Mouse (Mus musculus) heart, embryonic 13.5 days (tissue): Measurements from ENCODE around the gene Dnaja2. TPM values are rescaled to one million over a fixed set of nuclear protein-coding genes. Genes with fewer than 3 reads are reported as not detected.

ENCODE experiments used
- ATAC-seq: fragments of 200-750 bp; cut with Nextera tagmentation; 2 replicates; pipeline ENCODE4 v1.8.0; 2017; ENCODE audit warnings: moderate TSS enrichment; ENCODE audit not compliant: insufficient number of reproducible peaks, low FRiP score, low TSS enrichment; ENCODE audit errors: extremely low read depth
- H3K27ac ChIP-seq: fragments of 300-500 bp; sonication (generic); replicated peaks from 2 replicates; pipeline ENCODE4 v1.5.1; 2015; ENCODE audit warnings: moderate library complexity, mild to moderate bottlenecking, inconsistent platforms
- H3K27me3 ChIP-seq: fragments of 300-500 bp; sonication (generic); replicated peaks from 2 replicates; pipeline ENCODE4 v1.6.1; 2015; ENCODE audit warnings: mild to moderate bottlenecking, inconsistent platforms
- H3K36me3 ChIP-seq: fragments of 300-500 bp; sonication (generic); 2 replicates; pipeline ENCODE4 v1.6.1; 2015; ENCODE audit warnings: mild to moderate bottlenecking, inconsistent platforms
- H3K4me1 ChIP-seq: fragments of 300-500 bp; sonication (generic); 2 replicates; pipeline ENCODE4 v1.6.1; 2015; ENCODE audit warnings: inconsistent platforms
- H3K4me2 ChIP-seq: fragments of 300-500 bp; sonication (generic); 2 replicates; pipeline ENCODE4 v1.6.1; 2015; ENCODE audit warnings: inconsistent platforms, mild to moderate bottlenecking, moderate library complexity
- H3K4me3 ChIP-seq: fragments of 300-500 bp; sonication (generic); 2 replicates; pipeline ENCODE4 v1.5.1; 2015; ENCODE audit warnings: moderate library complexity, mild to moderate bottlenecking, inconsistent platforms
- H3K9ac ChIP-seq: fragments of 300-500 bp; sonication (generic); 2 replicates; pipeline ENCODE4 v1.6.1; 2015; ENCODE audit warnings: inconsistent platforms, mild to moderate bottlenecking, moderate library complexity
- H3K9me3 ChIP-seq: fragments of 300-500 bp; sonication (generic); 2 replicates; pipeline ENCODE4 v1.6.1; 2016; ENCODE audit warnings: inconsistent platforms
- WGBS: fragments of 180-500 bp; shearing (Covaris S2); methylation state at CpG from one replicate; pipeline ENCODE4 v1.1.7; 2015; ENCODE audit warnings: mixed read lengths; 5-methylcytosine and 5-hydroxymethylcytosine counted together
- polyA plus RNA-seq: library from polyadenylated mRNA; unstranded; fragments of >200 nt; fragmentation: Nextera tagmentation; extraction: Ambion mirVana; gene quantifications from 2 replicates; pipeline ENCODE4 v1.2.1, GENCODE M21; 2015

The Dnaja2 gene
- polyA plus RNA-seq, 1 experiment from 2014 or later = 126 TPM

- H3K27me3 ChIP-seq = no peaks in the 10 kb centered on the region
- no peak overlapping the region for H3K4me2 ChIP-seq
- H3K36me3 ChIP-seq = no peaks in the 10 kb centered on the region
- no peak for ATAC-seq
- 61% methylated on average over 2 of the region's 2 CpGs for WGBS
- H3K4me1 ChIP-seq = peaks cover 7% of the 10 kb centered on the region; the same call in 1 of the 2 replicates
- peak overlapping the region; percentile 12; the same call in 1 of the 2 replicates for H3K27ac ChIP-seq
- H3K9me3 ChIP-seq = no peaks in the 10 kb centered on the region
- H3K9ac ChIP-seq = 0 out of 2 replicates have a peak overlapping the region, but pooled peaks have one; percentile 44
- no peak overlapping the region for H3K4me3 ChIP-seq
Measured at GRCm38 (mm10) chr8:85588596-85588995, 33.5 kb upstream of the Dnaja2 start.

GRCm38 (mm10) chr8:85577666-85578065 lies 22.5 kb upstream of the Dnaja2 start:
- H3K4me2 ChIP-seq = no peak overlapping the region
- H3K36me3 ChIP-seq = no peaks in the 10 kb centered on the region
- no peaks in the 10 kb centered on the region for H3K27me3 ChIP-seq
- no peak overlapping the region for H3K9ac ChIP-seq
- ATAC-seq = no peak
- no peak overlapping the region for H3K27ac ChIP-seq
- H3K9me3 ChIP-seq = no peaks in the 10 kb centered on the region
- H3K4me3 ChIP-seq = no peak overlapping the region
- H3K4me1 ChIP-seq = no peaks in the 10 kb centered on the region
- WGBS = 87% methylated on average over 3 of the region's 3 CpGs

- H3K9me3 ChIP-seq = no peaks in the 10 kb centered on the region
- H3K4me1 ChIP-seq = no peaks in the 10 kb centered on the region
- 66% methylated on average over 2 of the region's 2 CpGs for WGBS
- H3K4me3 ChIP-seq = no peak overlapping the region
- no peaks in the 10 kb centered on the region for H3K27me3 ChIP-seq
- no peak overlapping the region for H3K9ac ChIP-seq
- H3K4me2 ChIP-seq = no peak overlapping the region
- no peaks in the 10 kb centered on the region for H3K36me3 ChIP-seq
- ATAC-seq = no peak
- H3K27ac ChIP-seq = no peak overlapping the region
Measured at GRCm38 (mm10) chr8:85573972-85574496, 18.9 kb upstream of the Dnaja2 start.

DNA sequence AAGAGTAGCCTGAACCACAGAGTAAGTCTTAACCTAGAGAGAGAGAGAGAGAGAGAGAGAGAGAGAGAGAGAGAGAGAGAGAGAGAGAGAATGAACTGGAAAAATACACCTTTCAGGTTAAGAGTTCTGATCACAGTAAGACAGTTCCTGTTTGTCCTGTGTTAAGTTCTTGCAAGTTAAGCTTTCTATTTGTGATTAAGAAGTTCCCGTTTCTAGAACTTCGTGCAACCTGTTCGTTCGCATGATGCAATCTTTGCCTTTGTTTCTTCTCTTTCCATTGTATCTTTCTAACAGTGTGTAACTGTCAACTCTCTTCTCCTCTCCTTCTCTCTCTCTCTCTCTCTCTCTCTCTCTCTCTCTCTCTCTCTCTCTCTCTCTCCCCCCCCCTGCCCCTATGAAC lies 15.3 kb upstream of the Dnaja2 start:
- Histone ChIP-seq H3K9me3 (no peaks in the 10 kb centered on the region), H3K27ac (no peak overlapping the region), H3K4me3 (no peak overlapping the region), H3K36me3 (no peaks in the 10 kb centered on the region), H3K4me1 (no peaks in the 10 kb centered on the region), H3K9ac (no peak overlapping the region), H3K27me3 (no peaks in the 10 kb centered on the region), H3K4me2 (no peak overlapping the region)
- WGBS = 71% methylated on average over 4 of the region's 4 CpGs
- no peak for ATAC-seq

- no peaks in the 10 kb centered on the region for H3K27me3 ChIP-seq
- H3K4me1 ChIP-seq = no peaks in the 10 kb centered on the region
- H3K9ac ChIP-seq = no peak overlapping the region
- H3K4me3 ChIP-seq = no peak overlapping the region
- H3K27ac ChIP-seq = no peak overlapping the region
- H3K4me2 ChIP-seq = no peak overlapping the region
- WGBS = 85% methylated on average over 2 of the region's 2 CpGs
- no peaks in the 10 kb centered on the region for H3K9me3 ChIP-seq
- no peaks in the 10 kb centered on the region for H3K36me3 ChIP-seq
- no peak for ATAC-seq
Measured at GRCm38 (mm10) chr8:85567801-85568200, 12.7 kb upstream of the Dnaja2 start.

GRCm38 (mm10) chr8:85565186-85565585 lies 10.0 kb upstream of the Dnaja2 start:
- Histone ChIP-seq H3K27ac (no peak overlapping the region), H3K4me1 (no peaks in the 10 kb centered on the region), H3K36me3 (no peaks in the 10 kb centered on the region), H3K9me3 (no peaks in the 10 kb centered on the region), H3K4me3 (no peak overlapping the region), H3K4me2 (no peak overlapping the region), H3K9ac (no peak overlapping the region), H3K27me3 (no peaks in the 10 kb centered on the region)
- WGBS = 65% methylated on average over 3 of the region's 3 CpGs
- no peak for ATAC-seq

DNA sequence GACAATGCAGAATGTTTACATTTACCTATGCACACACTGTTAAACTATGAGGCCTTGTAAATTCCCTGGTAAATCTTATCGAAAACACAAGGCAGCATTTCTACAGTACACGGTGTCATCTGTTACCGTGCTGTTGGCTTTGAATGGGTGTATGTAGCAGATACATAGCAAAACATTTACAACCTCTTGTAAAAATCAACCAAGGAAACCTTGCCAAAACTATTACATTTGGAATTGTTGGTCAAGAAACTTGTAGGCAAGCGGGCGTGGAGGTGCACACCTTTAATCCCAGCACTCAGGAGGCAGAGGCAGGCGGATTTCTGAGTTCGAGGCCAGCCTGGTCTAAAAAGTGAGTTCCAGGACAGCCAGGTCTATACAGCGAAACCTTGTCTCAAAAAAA lies 8.2 kb upstream of the Dnaja2 start:
- no peak overlapping the region for H3K27ac ChIP-seq
- H3K4me3 ChIP-seq = no peak overlapping the region
- H3K9me3 ChIP-seq = no peaks in the 10 kb centered on the region
- ATAC-seq = no peak
- H3K27me3 ChIP-seq = no peaks in the 10 kb centered on the region
- no peak overlapping the region for H3K9ac ChIP-seq
- 83% methylated on average over 8 of the region's 8 CpGs for WGBS
- no peak overlapping the region for H3K4me2 ChIP-seq
- H3K4me1 ChIP-seq = no peaks in the 10 kb centered on the region
- no peaks in the 10 kb centered on the region for H3K36me3 ChIP-seq

DNA sequence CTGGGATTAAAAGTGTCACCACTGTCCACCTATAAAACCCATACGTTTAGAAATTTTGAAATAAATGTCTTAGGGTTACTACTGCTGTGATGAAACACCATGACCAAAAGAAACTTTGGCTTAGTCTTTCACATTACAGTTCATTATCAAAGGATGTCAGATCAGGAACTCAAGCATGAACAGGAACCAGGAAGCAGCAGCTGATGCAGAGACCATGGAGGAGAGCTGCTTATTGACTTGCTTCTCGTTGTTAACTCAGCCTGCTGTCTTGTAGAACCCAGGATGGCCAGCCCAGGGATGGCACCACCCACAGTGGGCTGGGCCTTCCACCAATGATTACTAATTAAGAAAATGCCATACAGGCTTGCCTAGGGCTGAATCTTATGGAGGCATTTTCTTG lies 4.8 kb upstream of the Dnaja2 start:
- no peak overlapping the region for H3K4me2 ChIP-seq
- no peak overlapping the region for H3K9ac ChIP-seq
- peaks cover 7% of the 10 kb centered on the region for H3K4me1 ChIP-seq
- no peaks in the 10 kb centered on the region for H3K36me3 ChIP-seq
- no peak overlapping the region for H3K27ac ChIP-seq
- WGBS = 55% methylated on average over 2 of the region's 2 CpGs
- no peak overlapping the region for H3K4me3 ChIP-seq
- no peak for ATAC-seq
- H3K27me3 ChIP-seq = no peaks in the 10 kb centered on the region
- no peaks in the 10 kb centered on the region for H3K9me3 ChIP-seq

DNA sequence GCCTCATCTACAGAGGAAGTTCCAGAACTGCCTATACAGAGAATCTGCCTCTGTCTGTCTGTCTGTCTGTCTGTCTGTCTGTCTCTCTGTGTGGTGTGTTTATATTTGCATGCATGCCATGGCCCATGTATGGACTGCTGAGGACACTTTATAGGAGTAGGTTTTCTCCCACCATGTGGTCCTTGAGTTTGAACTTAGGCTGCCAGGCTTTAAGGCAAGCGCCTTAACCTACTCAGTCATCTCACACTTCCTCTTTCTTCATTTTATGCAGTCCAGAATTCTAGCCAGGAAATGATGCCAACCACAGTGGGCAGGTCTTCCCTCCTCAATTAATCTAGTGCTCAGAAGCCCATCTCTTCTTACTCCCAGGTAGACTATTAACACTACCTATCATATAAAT lies 4.1 kb upstream of the Dnaja2 start:
- no peak overlapping the region for H3K27ac ChIP-seq
- ATAC-seq = no peak
- 84% methylated on average over 1 of the region's 1 CpGs for WGBS
- no peaks in the 10 kb centered on the region for H3K36me3 ChIP-seq
- H3K4me1 ChIP-seq = peaks cover 8% of the 10 kb centered on the region
- no peaks in the 10 kb centered on the region for H3K27me3 ChIP-seq
- H3K4me2 ChIP-seq = no peak overlapping the region
- no peak overlapping the region for H3K9ac ChIP-seq
- H3K4me3 ChIP-seq = no peak overlapping the region
- H3K9me3 ChIP-seq = no peaks in the 10 kb centered on the region

GRCm38 (mm10) chr8:85557601-85557986 lies 2.5 kb upstream of the Dnaja2 start:
- Histone ChIP-seq H3K9ac (no peak overlapping the region), H3K27me3 (no peaks in the 10 kb centered on the region), H3K36me3 (peaks cover 9% of the 10 kb centered on the region), H3K4me3 (no peak overlapping the region), H3K9me3 (no peaks in the 10 kb centered on the region), H3K4me1 (peaks cover 23% of the 10 kb centered on the region), H3K27ac (no peak overlapping the region), H3K4me2 (no peak overlapping the region)
- no peak for ATAC-seq
- 66% methylated on average over 3 of the region's 3 CpGs for WGBS

- Histone ChIP-seq H3K36me3 (peaks cover 14% of the 10 kb centered on the region), H3K9ac (no peak overlapping the region), H3K4me2 (no peak overlapping the region), H3K4me1 (peaks cover 28% of the 10 kb centered on the region), H3K4me3 (no peak overlapping the region), H3K9me3 (no peaks in the 10 kb centered on the region), H3K27ac (no peak overlapping the region), H3K27me3 (no peaks in the 10 kb centered on the region)
- WGBS = 82% methylated on average over 2 of the region's 2 CpGs
- ATAC-seq = no peak
Measured at GRCm38 (mm10) chr8:85556986-85557600, 1.9 kb upstream of the Dnaja2 start.
